Mouse (Mus musculus) ES-Bruce4 (cell line): ENCODE results near the gene Wfdc5.

Experiments used
- CTCF ChIP-seq: IDR thresholded peaks from one replicate; pipeline ENCODE4 v1.8.1; 2011; ENCODE audit warnings: low read depth, low read length
- EP300 ChIP-seq: IDR thresholded peaks from 2 replicates; pipeline ENCODE4 v1.6.1; 2011; ENCODE audit warnings: low read depth, low read length; ENCODE audit not compliant: insufficient read depth
- POLR2A ChIP-seq: IDR thresholded peaks from one replicate; pipeline ENCODE4 v1.8.1; 2011; ENCODE audit warnings: low read length; ENCODE audit not compliant: insufficient read depth

DNA sequence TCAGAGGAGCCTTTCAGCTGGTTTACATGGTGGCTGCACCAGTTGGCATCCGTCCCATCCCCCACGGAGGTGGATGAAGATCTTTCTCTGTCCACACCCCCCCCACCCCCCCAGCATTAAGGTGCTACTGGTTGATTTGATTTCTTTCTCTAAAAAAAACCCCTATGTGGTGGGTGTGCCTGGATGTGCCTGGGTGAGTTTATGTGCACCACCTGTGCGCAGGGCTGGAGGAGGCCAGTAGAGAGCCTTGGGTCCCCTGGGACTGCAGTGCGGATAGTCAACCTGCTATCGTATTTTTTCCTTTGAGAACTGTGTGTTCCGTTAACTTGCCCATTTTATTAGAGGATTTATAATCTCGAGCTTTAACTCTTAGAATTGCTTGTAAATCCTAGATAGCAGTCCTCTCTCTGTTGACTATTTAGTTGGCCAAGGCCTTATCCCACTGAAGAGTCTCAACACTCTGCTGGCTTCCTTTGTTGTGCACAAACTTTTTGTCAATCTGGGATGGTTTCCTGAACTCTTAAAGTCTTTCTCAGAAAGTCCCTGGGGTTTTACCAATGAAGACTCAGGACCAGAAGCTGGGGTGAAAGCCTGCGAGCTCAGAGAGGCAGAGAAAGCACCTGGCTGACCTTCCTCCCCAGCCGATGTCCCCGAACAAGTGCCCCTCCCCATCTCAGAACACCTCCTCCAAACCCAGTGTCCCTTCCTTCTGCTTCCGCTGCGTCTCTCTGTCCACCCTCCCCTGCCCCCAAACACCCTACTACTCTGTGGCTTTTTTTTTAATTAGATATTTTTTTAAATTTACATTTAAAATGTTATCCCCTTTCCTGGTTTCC lies 53.7 kb downstream of the Wfdc5 start:
- TF ChIP-seq CTCF = no peak
- TF ChIP-seq EP300 = no peak
- no peak for TF ChIP-seq POLR2A
